Mouse (Mus musculus): ENCODE measurements at regions not wholly inside any gene's neighbourhood (a gene's known extent, or its start where the extent isn't known, plus 50 kb on each side); places are given as distances from the start of the nearest gene placed in this dataset.

DNA sequence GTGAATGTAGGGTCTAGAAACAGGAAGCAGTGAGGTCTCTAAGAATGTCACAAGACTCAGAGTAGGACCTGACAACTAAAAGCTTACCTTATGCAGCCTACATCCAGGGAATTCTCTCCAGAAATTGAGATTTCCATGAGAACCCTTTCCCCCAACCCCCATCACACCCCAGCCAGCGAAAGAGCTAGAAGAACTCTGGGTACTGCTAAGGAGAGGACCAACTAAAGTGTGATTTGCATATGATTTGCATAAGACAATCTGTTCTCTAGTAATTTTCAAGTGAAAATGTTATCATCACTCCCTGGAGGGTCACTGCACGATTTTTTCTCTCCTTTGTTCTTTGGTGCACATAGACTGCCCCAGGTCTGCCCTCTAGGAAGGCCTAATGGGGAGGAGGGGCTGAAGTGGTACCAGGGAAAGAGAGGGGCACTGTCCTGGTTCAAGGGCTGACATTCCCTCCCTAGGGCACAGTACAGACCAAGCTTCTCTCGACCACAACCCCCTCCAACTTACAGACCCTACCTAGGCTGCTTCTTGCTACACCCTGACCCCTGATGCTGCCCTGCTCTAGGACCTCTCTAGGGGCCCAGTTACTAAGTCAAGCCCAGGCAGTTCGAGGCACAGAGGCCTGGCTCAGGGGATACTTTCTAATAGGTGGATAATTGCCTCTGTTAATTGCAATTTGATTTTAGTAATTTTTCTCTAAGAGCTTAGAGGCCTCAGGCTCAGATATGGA, 77.4 kb upstream of the Pja1 start:
- no peak for DNase-seq (ENCODE audit: low spot score in 2 of 2)

DNA sequence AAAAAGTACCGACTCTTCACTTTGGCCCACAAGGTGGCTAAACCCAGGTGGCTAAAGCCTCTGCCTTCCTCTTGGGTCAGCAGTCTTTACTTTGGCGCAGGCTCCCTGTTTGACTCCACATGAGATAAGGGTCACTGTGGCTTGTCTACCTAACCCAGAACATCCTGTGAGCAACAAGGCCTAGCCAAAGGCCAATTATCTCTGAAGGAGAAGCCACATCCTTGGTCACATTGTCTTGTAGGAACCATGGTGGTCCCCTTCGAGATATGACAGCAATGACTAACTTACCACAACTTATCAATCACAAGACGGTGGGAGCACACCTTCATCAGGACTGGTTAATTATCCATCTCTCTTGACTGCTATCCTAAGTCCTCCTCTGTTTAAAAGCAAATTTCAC, 73.3 kb upstream of the Pja1 start:
- no peak for DNase-seq (ENCODE audit: low spot score in 2 of 2)

DNA sequence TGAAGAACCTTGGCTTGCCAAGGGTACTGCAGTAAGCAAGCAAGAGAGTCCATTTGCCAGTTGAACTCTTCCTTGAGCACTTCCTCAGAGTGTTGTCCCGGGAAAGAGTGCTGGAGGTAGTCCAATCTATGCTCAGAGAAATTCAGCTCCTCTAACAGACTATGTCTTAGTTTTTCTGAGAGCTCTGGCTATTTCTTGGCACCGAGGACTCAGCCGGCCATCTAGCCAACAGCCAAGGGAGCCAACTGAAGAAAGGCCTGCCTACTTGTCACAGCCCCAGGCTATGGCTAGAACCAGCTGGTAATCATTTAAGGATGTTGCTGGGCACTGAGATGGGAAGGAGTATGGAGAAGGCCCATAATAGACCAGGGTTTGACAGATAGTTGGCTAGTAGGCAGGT, 70.8 kb upstream of the Pja1 start:
- DNase-seq (ENCODE audit: low spot score in 2 of 2): no peak

DNA sequence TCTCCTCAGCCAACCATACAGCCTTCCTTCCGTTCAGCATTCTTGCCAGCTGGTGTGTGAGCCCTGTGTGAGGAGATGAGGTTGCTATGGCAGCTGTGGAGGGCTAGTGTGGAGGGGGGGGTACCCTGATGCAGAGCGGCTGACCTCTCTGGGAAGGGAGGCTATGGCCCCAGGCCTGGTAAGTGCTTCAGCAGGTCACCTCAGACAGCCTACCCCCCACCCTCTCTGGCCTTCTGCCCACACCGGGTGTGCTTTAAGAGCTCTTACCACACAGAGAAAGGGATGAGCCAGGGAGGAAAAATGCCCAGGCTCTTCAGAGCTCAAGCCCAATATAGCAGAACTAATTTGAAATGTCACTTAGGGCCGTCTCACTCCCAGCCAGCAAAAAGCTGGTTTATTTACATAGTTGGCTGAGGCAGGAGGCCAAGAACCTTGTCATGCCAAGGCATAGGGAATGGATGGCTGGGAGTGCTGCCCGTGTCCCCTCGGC, 69.1 kb upstream of the Pja1 start:
- peak in 1 of 2 experiments; percentile 7 for DNase-seq (ENCODE audit: low spot score in 2 of 2)

DNA sequence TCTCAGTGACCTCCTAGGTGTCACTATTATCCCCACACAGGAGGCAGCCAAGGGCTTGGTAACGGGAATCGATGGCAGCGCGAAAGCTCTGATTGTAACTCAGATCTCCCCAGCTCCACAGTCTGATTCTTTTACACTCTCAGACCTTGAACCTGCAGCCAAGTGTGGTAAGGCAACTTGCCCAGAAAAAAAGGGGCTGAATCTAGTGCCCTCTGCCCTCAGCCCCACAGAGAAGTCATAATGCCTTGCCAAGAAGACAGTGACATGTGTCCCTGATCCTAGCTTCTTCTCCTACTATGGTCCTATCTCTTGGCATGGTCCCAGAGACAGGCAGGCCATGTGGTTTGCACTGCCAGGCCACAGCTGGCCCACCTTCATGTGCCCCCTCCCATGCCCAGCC, 68.6 kb upstream of the Pja1 start:
- DNase-seq (ENCODE audit: low spot score in 2 of 2): no peak

DNA sequence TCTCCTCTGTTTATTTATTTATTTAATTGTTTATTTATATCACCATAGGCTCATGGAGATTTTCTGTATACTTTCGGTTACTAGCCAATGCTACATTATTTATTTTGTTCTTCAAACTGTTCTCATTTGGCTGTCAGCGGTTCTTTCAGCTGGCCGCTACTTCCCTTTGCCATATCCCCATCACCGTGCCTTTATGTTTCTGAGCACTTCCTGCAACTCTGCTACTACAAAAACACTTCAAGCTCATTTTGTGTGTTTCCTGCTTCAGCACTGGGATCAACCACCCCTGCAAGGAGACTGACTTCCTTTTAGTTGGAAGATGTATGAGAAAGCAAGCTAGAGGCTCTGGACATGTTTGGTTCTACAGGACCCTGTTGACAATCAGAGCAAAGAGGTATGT, 66.7 kb upstream of the Pja1 start:
- no peak for DNase-seq (ENCODE audit: low spot score in 2 of 2)

DNA sequence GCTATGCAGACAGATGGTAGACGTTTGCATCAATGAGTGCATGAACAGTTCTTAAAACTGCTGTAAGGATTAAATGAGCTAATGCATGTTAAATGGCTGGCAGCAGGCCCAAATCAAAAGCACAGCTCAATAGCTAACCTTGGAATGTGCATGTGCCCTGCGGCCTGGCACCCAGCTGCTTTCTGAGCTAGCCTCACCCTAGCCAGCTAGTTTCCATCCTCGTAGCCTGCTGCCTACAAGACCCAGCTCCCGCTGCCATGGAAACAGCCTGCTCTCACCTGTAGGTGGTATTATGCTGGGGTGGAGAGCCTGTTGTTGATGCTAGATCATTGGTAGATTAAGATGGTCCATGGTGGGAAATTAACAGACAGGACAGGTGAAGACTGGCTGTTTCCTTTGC, 63.8 kb upstream of the Pja1 start:
- DNase-seq (ENCODE audit: low spot score in 2 of 2): peak in 1 of 2 experiments; percentile 22

DNA sequence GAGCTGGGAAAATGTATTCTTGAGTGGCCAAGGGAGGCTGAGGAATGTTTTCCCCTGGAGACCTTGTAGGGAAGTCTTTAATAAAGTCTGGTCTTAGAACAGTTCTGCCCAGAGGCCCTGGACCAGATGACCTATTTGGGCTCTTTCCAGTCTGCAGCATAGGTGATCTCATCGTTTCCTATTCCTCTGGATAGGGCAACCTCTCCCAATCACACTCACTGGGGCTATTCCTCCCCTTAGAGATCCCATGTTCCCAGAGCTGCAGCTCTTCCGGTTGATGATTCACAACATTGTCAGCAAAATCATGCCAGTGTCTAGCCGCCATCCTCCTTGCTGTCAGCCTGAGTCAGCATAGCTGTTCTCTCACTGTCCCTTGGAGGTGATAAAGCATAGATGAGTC, 60.1 kb upstream of the Pja1 start:
- no peak for DNase-seq (ENCODE audit: low spot score in 2 of 2)

DNA sequence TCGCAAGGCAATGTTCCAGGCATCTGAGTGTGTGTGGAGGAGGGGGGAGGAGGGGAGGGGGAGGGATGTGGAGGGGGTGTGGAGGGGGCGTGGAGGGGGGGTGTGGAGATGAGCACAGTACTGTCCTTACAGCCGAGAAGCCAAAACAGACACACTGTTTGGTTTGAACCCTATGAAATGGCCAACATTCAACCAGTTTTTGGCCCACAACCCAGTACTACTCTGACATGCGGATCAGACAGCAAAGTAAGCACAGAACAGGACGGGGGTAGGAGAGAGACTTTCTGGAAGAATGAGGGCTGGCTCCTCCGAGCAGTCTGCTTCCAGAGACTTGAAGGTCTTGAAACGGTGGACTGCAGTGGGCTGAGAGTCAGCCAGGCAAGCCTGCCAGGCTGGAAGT, 59.4 kb upstream of the Pja1 start:
- DNase-seq (ENCODE audit: low spot score in 2 of 2): no peak

DNA sequence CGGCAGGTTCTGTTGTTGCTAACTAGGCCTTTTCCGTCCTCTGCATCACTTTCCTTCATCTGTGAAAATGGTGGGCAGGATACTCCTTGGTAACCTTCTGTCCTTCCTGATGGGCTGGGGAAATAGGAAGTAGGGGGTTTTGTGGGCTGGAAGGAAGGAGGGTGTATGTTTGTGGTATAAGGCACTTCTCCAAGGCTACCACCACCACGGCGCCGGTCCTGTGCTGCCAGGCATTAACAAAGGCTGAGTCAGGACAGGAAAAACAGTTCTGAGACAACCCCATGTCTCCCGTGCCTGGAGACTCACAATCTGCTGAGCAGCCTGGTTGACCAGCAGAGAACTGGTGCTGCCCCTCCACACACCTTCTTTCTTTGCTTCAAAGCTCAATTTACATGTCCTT, 52.2 kb upstream of the Pja1 start:
- DNase-seq (ENCODE audit: low spot score in 2 of 2): no peak

DNA sequence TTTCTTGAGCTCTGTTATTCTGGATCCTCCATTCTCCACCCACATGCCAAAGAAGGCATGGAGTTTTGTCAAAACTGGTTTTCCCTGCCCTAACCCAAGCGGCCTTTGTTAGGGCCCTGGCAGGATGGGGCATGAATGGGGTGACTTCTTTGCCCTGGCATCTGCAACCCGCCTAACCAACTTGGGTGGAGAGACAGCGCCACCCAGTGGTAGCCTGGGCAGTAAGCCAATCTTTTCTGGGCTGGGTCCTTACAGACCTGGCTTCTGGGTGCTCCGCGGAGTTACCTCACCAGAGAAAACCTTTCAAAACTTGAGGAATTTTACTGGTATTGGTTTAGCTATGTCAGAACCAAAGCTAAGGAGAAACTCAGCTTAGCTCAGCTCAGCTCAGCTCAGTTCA, 51.8 kb upstream of the Pja1 start:
- DNase-seq (ENCODE audit: low spot score in 2 of 2): peak; percentile 47 to 63

DNA sequence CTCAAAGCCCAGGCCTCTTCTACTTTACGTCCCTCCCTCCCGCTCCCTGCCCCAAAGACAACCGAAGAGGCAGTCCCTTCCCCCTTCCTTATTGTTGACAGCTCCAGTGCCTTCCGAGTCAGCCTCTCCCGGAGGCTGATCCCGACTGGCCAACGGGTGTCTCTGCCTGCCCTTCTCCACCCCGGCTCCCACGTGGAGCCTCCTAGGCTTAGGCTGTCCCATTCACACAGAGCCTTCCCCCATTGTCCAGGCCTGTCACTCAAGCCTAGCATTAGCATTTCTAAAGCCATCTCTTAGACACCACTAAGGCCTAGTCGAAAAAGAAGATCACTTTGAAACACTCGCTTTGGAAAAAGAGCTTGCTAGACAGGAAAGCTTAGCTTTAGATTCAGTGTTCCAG, 51.2 kb upstream of the Pja1 start:
- no peak for DNase-seq (ENCODE audit: low spot score in 2 of 2)

DNA sequence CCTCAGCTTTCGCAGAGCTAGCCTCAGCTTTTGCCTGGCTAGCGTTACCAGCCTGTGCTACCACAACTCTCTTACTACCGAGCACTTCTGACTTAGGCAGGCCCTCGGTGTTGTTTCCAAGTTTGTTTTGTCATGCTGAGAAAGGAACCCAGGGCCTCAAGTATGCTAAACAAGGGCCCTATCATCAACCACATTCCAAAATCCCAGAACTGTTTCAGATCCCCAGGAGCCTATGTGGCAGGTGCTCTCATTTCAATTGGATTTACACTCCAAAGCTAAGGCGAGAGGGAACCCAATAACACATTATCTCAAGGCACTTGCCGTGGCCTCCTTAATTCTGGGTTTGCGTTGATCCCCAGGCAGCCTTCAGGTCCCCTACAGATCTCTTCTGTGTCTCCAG, 50.8 kb upstream of the Pja1 start:
- no peak for DNase-seq (ENCODE audit: low spot score in 2 of 2)

All from layer of hippocampus, adult 18-20 months (tissue).